Mouse (Mus musculus) c-Kit-positive CD71-positive TER-119-positive erythroid progenitor cells, embryonic 14.5 days (primary cell): ENCODE measurements around the gene Gng3.

Experiments used
- DNase-seq: peaks from one replicate; pipeline ENCODE4 v3.0.0-alpha.2; 2013; ENCODE audit warnings: low spot score

The Gng3 gene

GRCm38 (mm10) chr19:8803879-8804660 lies 34.9 kb downstream of the Gng3 start:
- no peak for DNase-seq

GRCm38 (mm10) chr19:8803204-8803780 lies 35.7 kb downstream of the Gng3 start:
- no peak for DNase-seq

- DNase-seq = peak; percentile 98
Observed at GRCm38 (mm10) chr19:8802130-8802821, 36.7 kb downstream of the Gng3 start, which contains the start of gene Zbtb3. Gene Zbtb3 (plus strand): TSS chr19:8802555.

GRCm38 (mm10) chr19:8798947-8799315 lies 40.1 kb downstream of the Gng3 start:
- no peak for DNase-seq

GRCm38 (mm10) chr19:8798264-8798946 lies 40.6 kb downstream of the Gng3 start, which contains the start of gene Polr2g:
Gene Polr2g (minus strand): TSS chr19:8798577.
- DNase-seq = peak; percentile 87

- no peak for DNase-seq
Observed at GRCm38 (mm10) chr19:8790171-8790570, 48.8 kb downstream of the Gng3 start.

- DNase-seq = no peak
Observed at GRCm38 (mm10) chr19:8789171-8789570, 49.8 kb downstream of the Gng3 start.

GRCm38 (mm10) chr19:8788521-8788920 lies 50.5 kb downstream of the Gng3 start:
- DNase-seq = no peak
